Mouse (Mus musculus): Measurements from ENCODE around the gene Acss1.

GRCm38 (mm10) chr2:150637702-150638369 is 30.5 kb downstream of the Acss1 start:
- TF ChIP-seq POLR2A (IDR thresholded peaks at IDR 0.05; ENCODE audit: low read depth, low read length) (no peak), CTCF (IDR thresholded peaks at IDR 0.05; ENCODE audit: borderline replicate concordance, insufficient read depth, low read length) (no peak)

All from embryonic fibroblast, embryonic 13.5 days (primary cell).